Mouse (Mus musculus) erythroblast, embryonic 14.5 days (primary cell): ENCODE results near the gene Rora. TPM values are rescaled to one million over a fixed set of nuclear protein-coding genes. Genes with fewer than 3 reads are reported as not detected.

Source experiments
- H3K27me3 ChIP-seq: 2 replicates; pipeline ENCODE4 v1.6.1; 2012; ENCODE audit warnings: inconsistent platforms; ENCODE audit not compliant: control insufficient read depth
- H3K36me3 ChIP-seq: 2 replicates; pipeline ENCODE4 v1.6.1; 2012; ENCODE audit warnings: mild to moderate bottlenecking, inconsistent platforms; ENCODE audit not compliant: control insufficient read depth
- H3K4me1 ChIP-seq: 2 replicates; pipeline ENCODE4 v1.6.1; 2012; ENCODE audit warnings: inconsistent platforms; ENCODE audit not compliant: control insufficient read depth
- H3K4me3 ChIP-seq: replicated peaks from 2 replicates; pipeline ENCODE3; 2012; ENCODE audit warnings: moderate library complexity, mild to moderate bottlenecking, inconsistent platforms
- H3K9me3 ChIP-seq: 2 replicates; pipeline ENCODE4 v1.6.1; 2012; ENCODE audit warnings: low read length, inconsistent platforms, mixed read lengths; ENCODE audit not compliant: control insufficient read depth
- GATA1 ChIP-seq: IDR thresholded peaks from 2 replicates; pipeline ENCODE4 v1.6.1; 2012; ENCODE audit warnings: low read length, inconsistent platforms, mixed read lengths
- TAL1 ChIP-seq: IDR thresholded peaks from 3 replicates; pipeline ENCODE4 v1.6.1; 2012; ENCODE audit warnings: low read length, inconsistent platforms, mixed read lengths
- polyA plus RNA-seq: library from polyadenylated mRNA; stranded (reverse); fragments of >175 nt; gene quantifications from 2 replicates; pipeline ENCODE4 v1.2.3, GENCODE M21; 2012

Gene Rora
- polyA plus RNA-seq, 1 experiment, result under 0.01 TPM

- TF ChIP-seq TAL1 (no peak), GATA1 (no peak)
- Histone ChIP-seq H3K36me3 (no peaks in the 10 kb centered on the region), H3K9me3 (no peaks in the 10 kb centered on the region), H3K27me3 (no peaks in the 10 kb centered on the region), H3K4me1 (no peaks in the 10 kb centered on the region), H3K4me3 (no peak overlapping the region)
Measured at GRCm38 (mm10) chr9:68842134-68842892, 188.7 kb downstream of the Rora start.

- Histone ChIP-seq H3K36me3 (no peaks in the 10 kb centered on the region), H3K9me3 (no peaks in the 10 kb centered on the region), H3K27me3 (no peaks in the 10 kb centered on the region), H3K4me1 (no peaks in the 10 kb centered on the region), H3K4me3 (no peak overlapping the region)
- TF ChIP-seq TAL1 (no peak), GATA1 (no peak)
Measured at GRCm38 (mm10) chr9:68845556-68845955, 192.0 kb downstream of the Rora start.

DNA sequence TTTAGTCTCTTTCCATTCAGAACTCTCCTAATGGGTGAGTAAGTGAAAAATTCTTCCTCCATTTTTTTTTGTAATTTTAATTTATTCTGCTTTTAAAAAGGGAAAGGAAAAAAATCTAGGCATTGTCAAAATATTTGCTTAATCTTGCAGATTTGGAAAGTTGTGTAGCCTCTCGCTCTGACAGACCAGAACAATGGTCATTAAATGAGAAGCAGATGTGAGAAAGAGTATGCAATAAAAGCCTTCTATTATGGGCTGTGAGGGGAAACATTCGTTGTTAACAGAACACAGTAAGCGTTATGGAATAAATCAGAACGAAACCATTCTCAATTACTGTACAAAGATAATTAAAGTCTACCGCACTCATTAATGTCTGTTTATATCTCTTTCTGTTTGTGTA, 196.7 kb downstream of the Rora start:
- Histone ChIP-seq H3K27me3 (no peaks in the 10 kb centered on the region), H3K4me1 (no peaks in the 10 kb centered on the region), H3K9me3 (no peaks in the 10 kb centered on the region), H3K36me3 (no peaks in the 10 kb centered on the region), H3K4me3 (no peak overlapping the region)
- TF ChIP-seq GATA1 (no peak), TAL1 (no peak)

DNA sequence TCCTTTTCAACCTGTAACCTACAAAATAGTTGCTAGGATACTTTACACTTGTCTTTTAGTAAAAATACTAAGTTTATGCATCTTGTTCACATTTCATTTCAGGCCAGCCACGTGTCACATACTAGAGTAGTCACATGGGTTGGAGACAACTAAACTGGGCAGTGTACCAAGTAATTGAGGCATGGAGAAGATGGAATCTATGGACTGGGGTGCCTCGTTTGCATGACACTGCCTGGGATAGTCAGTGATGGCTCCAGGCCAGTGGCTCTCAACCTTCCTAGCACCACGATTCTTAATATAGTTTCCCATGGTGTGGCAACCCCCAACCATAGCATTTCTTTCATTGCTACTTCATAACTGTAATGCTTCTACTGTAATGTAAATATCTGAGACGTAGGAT, 198.6 kb downstream of the Rora start:
- H3K4me3 ChIP-seq, result no peak overlapping the region
- H3K36me3 ChIP-seq, result no peaks in the 10 kb centered on the region
- no peaks in the 10 kb centered on the region for H3K4me1 ChIP-seq
- H3K9me3 ChIP-seq, result no peaks in the 10 kb centered on the region
- H3K27me3 ChIP-seq, result no peaks in the 10 kb centered on the region
- TF ChIP-seq TAL1 (no peak), GATA1 (no peak)

DNA sequence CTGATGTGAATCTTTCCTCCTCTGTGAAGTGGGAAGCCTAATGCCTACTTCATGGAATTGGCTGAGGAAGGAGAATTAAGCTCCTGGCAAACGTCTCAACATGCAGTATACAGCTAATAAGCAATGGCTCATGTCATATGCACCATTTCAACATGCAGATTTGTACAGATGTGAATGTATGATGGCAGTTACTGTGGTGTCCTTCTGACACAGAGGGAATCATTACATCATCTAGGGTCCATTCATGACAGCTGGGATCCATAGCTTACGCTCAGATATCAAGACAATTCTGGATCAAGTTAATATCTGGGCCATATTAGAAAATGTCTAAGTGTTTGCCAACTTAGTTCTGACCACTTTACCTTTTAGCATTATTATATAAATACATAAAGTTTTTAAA, 199.3 kb downstream of the Rora start:
- no peaks in the 10 kb centered on the region for H3K9me3 ChIP-seq
- no peaks in the 10 kb centered on the region for H3K4me1 ChIP-seq
- TF ChIP-seq GATA1 (no peak), TAL1 (no peak)
- no peaks in the 10 kb centered on the region for H3K36me3 ChIP-seq
- H3K4me3 ChIP-seq, result no peak overlapping the region
- H3K27me3 ChIP-seq, result no peaks in the 10 kb centered on the region

GRCm38 (mm10) chr9:68859500-68859899, 205.9 kb downstream of the Rora start:
- H3K9me3 ChIP-seq, result peaks cover 3% of the 10 kb centered on the region; the same call in 1 of the 2 replicates
- H3K4me1 ChIP-seq, result no peaks in the 10 kb centered on the region
- TF ChIP-seq TAL1 (no peak), GATA1 (no peak)
- no peaks in the 10 kb centered on the region for H3K36me3 ChIP-seq
- H3K4me3 ChIP-seq, result no peak overlapping the region
- H3K27me3 ChIP-seq, result no peaks in the 10 kb centered on the region

DNA sequence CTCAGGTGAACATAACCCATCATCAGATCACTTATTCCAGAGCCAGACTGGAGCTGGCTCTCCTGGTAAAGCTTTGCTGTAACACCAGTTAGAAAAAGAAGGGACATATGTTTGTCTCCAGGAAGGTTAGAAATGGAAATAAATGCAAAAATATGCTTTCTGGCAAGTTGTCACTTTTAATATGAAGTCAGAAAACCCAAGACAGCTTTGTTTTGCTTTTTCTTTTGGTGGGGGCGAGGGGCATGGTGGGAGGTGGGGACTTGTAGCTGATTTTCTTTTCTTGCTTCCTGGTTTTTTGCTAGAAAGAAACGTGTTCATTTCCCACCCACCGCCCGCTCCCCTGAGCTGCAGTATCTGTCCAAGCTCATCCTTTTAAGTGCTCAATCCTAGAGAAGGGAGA, 212.7 kb downstream of the Rora start:
- H3K36me3 ChIP-seq, result no peaks in the 10 kb centered on the region
- H3K27me3 ChIP-seq, result no peaks in the 10 kb centered on the region
- no peaks in the 10 kb centered on the region for H3K4me1 ChIP-seq
- H3K4me3 ChIP-seq, result no peak overlapping the region
- peaks cover 3% of the 10 kb centered on the region; the same call in 1 of the 2 replicates for H3K9me3 ChIP-seq
- TF ChIP-seq TAL1, result no peak
- no peak for TF ChIP-seq GATA1

DNA sequence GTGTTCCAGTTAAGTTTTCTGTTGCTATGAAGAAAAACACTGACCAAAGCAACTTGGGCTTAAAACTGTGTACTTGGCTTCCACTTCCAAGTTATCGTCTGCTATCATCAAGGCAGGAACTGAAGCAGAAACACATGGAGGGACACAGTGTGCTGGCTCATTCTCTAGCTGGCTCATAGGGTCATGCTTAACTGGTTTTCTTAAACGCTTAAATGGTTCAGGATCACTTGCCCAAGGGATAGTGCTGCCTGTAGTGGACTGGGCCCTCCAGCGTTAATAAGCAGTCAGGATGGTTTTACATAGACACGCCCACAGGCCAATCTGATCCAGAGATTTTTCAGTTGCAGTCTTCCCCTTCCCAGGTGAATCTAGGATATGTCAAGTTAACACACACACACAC, 220.3 kb downstream of the Rora start:
- TF ChIP-seq GATA1 (no peak), TAL1 (no peak)
- no peaks in the 10 kb centered on the region for H3K4me1 ChIP-seq
- no peaks in the 10 kb centered on the region for H3K36me3 ChIP-seq
- no peaks in the 10 kb centered on the region for H3K27me3 ChIP-seq
- H3K9me3 ChIP-seq, result no peaks in the 10 kb centered on the region
- no peak overlapping the region for H3K4me3 ChIP-seq

DNA sequence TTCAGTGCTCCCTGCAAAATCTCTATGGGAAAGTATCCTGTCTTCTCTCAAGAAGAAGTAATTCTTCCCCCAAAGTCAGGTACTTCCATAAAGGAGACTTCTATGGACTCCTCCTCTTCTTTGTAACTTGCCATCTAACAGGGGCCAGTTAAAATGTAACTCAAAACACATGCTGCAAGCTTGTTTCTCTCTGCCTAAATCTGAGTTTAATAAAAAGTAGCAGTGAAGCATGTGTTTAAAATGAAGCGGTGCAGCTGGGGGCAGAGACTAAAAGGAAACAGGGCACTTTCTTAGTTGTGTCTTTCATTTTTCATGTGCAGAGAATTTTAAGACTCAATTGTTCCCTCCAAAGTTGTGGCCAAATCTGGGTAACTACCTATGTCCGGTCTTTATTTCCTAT, 221.0 kb downstream of the Rora start:
- Histone ChIP-seq H3K4me3 (no peak overlapping the region), H3K9me3 (no peaks in the 10 kb centered on the region), H3K4me1 (no peaks in the 10 kb centered on the region), H3K27me3 (no peaks in the 10 kb centered on the region), H3K36me3 (no peaks in the 10 kb centered on the region)
- TF ChIP-seq TAL1, result no peak
- TF ChIP-seq GATA1, result no peak

DNA sequence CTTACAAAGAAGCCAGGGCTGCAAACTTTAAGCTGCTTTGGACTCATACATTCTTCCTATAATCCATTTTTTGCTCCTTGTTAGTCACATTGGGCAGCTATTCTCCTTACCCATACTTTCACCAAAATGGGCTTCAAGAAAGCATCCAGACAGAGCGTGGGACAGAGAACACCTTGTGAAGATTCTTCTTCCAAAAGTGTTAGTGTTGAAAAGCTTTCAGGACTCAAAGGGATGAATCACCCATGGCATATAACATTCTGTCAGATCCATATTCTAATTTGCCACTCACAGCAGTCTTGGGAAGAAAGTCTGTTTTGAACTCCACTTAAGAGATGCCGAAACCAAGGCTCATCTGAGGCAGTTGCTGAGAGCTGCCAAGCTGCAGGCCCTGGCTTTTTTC, 222.2 kb downstream of the Rora start:
- no peaks in the 10 kb centered on the region for H3K27me3 ChIP-seq
- no peaks in the 10 kb centered on the region for H3K36me3 ChIP-seq
- no peak overlapping the region for H3K4me3 ChIP-seq
- TF ChIP-seq TAL1, result no peak
- TF ChIP-seq GATA1, result no peak
- H3K4me1 ChIP-seq, result no peaks in the 10 kb centered on the region
- no peaks in the 10 kb centered on the region for H3K9me3 ChIP-seq
